Mouse (Mus musculus): ENCODE data around the gene Myo3b.

Myo3b gene

GRCm38 (mm10) chr2:70065729-70066300, 26.9 kb downstream of the Myo3b start:
- in situ Hi-C loops (cut with MboI, MseI), result no loop called here

GRCm38 (mm10) chr2:70066338-70067022, 27.6 kb downstream of the Myo3b start:
- in situ Hi-C loops (cut with MboI, MseI), result no loop called here

DNA sequence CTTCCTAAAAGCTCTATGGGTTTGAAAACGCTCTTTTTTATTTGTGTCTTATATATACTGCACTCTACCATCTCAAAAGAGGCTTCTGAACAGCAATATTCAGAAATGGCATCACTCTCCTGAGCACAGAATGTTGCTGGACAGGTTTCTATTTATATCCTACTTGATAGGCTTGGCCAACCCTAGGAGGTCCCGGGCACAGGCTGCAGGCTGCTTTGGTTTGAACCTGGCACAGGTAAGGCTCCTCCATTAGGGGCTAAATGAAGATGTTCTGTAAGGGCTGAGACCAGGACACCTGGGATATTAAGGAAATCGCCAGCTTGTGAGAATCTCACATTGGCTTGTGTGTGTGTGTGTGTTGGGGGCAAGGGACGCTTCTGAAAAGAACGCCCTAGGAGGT, 30.9 kb downstream of the Myo3b start:
- in situ Hi-C loops (cut with MboI, MseI), result no loop called here

DNA sequence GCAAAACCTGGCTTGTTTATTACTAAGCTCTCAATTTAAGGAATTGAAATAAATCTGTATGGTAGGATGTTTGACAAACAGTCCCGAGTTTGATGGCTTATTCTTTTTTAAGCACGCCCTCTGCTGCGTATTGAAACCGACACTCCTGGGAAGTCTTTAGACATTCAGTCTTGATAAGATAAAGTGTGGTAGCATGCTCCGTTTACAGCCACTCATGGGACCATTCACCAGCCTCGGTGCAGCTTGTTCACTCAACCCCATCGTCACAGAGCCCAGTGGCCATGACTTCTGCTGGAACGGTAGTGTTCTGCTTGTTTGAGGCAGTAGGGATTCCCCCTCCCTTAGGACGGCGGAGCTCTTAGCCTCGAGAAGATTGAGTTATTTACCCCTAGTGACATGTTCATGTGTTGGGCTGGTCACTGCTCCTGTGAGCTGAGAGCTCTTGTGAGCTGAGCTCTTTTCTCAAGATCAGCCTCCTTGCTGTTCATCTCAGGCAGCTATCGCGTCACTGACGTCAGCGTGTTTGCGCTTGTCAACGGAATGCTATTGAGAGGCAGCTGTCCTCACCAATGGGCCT, 44.6 kb downstream of the Myo3b start:
- in situ Hi-C loops (cut with MboI, MseI), result no loop called here

DNA sequence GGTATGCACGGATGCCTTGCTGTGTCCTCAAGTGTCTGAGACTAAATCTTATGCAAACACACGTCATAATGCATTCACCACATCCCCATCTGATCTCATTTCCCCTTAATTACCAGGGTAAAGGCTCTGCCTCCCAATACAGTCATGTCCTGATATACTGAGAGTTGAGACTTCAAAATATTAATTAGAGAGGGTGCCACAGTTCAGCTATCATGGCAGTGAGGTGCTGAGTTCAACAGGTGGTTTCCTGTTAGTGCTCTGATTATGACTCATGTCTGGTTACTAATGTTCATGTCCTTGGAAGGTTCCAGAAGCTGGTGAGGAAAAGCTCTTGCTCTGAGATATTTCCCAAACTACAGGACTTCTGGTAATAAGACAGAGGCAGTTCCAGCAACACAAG, 52.3 kb downstream of the Myo3b start:
- in situ Hi-C loops (cut with MboI, MseI), result no loop called here

GRCm38 (mm10) chr2:70091801-70092522, 53.0 kb downstream of the Myo3b start:
- in situ Hi-C loops (cut with MboI, MseI), result no loop called here

GRCm38 (mm10) chr2:70092665-70093064, 53.7 kb downstream of the Myo3b start:
- in situ Hi-C loops (cut with MboI, MseI), result no loop called here

DNA sequence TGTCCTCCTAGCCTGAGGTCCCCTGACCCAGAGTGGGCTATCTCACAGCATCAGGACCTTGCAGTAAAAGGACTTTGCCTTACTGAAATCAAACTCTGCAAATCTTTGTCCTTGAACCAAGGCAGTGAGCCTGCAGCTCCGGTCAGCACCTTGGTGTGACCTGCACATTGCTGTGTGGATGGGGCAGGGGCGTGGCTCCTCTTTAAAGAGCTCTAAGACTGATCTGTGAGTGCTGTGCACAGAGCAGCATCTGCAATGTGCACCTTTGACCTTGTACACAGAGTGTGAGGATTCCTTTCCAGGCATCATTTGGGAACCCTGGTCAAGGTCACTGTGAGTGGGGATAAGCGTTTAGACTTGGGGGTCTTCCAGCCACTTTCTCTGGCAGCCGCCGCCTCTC, 55.5 kb downstream of the Myo3b start:
- in situ Hi-C loops (cut with MboI, MseI), result no loop called here

- in situ Hi-C loops (cut with MboI, MseI), result no loop called here
These were observed 58.5 kb downstream of the Myo3b start for GRCm38 (mm10) chr2:70097229-70098095.

DNA sequence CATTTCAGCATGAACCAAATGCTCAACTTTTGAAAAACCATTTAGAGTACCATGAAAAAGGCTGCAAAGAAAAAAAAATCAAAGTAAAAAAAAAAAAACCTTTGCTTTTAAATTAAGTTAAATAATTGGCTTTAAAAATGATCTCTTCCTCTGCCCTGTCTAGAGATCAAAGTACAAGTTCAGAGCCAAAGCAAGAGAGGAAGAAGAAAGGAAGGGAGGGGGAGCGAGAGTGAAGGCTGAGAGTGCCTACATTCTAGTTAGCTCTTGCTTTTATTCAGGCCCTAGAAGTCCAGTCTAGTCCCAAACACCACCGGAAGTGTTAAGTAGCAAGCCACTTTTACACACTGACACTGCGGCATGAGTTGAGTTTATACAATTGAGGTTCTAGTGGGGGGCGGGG, 60.5 kb downstream of the Myo3b start:
- in situ Hi-C loops (cut with MboI, MseI), result no loop called here

- in situ Hi-C loops (cut with MboI, MseI), result no loop called here
These were observed 66.5 kb downstream of the Myo3b start for GRCm38 (mm10) chr2:70105286-70106030.

DNA sequence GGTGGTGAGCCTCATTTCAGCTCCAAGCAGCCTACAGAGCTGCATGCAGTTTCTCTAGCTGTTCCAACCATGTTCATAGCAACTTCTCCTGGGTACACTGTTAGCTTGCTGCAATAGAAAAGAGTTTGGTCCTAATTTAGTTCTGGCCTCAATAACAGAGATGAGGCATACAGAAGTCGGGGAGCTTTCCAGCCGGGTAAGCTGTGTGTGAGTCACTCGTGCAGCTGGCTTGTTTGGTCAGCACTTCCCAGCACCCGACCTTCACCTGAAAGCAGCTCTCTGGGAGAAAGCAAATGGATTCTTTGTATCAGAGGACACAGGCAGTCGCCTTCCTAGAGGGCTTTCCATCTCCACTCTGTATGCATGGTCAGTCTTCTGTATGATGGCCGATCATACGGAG, 70.1 kb downstream of the Myo3b start:
- in situ Hi-C loops (cut with MboI, MseI), result no loop called here

GRCm38 (mm10) chr2:70113798-70114782, 75.2 kb downstream of the Myo3b start:
- in situ Hi-C loops (cut with MboI, MseI), result no loop called here

GRCm38 (mm10) chr2:70118376-70119264, 79.7 kb downstream of the Myo3b start:
- in situ Hi-C loops (cut with MboI, MseI), result no loop called here

DNA sequence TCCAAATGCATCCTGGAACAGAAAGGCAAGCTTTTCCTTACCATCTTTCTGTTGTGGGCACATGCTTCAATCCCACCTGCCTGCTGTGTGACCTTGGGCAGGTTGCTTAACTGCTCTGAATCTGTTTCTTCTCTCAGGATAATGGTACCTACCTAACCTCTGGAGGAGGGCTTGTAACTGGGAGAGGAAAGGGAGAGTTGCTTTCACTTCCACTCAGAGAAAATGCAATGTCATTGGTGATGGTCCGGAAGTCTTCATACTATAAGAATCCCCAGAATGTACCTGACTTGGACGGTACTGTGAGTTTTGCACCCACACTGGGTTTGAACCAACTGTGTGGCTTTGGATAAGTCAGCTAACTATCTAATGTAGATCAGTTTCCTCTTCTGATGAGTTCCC, 80.3 kb downstream of the Myo3b start:
- in situ Hi-C loops (cut with MboI, MseI), result no loop called here

DNA sequence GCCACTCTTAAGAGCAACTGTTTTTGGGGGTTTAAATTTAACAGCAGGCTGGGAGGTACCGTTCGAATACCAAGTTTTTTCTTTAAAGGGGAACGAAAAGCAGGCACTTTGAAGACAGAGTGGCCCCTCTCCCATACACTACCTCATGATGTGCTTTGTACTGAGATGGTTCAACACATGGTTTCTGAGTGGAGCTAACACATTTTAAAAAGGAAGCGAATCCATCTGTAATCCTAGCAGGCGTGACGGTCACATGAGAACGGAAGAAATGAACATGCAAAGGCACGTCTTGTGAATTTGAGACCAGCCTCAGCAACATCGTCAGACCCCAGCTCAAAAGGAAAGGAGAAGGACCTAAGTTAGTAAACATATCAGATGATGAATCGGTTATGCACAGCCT, 87.4 kb downstream of the Myo3b start:
- in situ Hi-C loops (cut with MboI, MseI), result no loop called here

DNA sequence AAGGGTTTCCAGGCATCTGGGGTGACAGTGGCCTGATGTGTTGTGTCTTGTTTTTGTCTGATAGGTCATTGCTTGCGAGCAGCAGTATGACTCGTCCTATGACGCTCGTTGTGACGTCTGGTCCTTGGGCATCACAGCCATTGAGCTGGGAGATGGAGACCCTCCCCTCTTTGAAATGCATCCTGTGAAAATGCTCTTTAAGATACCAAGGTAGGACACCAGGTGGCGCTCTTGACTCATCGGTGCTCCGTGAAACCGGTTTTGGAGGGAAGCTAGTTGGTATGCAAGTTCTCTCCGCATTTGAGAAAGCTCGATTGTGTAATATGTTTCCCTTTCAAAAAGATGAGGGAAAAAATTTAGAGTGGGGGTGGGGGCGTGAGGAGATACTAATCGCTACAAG, 87.9 kb downstream of the Myo3b start:
- in situ Hi-C loops (cut with MboI, MseI), result no loop called here

DNA sequence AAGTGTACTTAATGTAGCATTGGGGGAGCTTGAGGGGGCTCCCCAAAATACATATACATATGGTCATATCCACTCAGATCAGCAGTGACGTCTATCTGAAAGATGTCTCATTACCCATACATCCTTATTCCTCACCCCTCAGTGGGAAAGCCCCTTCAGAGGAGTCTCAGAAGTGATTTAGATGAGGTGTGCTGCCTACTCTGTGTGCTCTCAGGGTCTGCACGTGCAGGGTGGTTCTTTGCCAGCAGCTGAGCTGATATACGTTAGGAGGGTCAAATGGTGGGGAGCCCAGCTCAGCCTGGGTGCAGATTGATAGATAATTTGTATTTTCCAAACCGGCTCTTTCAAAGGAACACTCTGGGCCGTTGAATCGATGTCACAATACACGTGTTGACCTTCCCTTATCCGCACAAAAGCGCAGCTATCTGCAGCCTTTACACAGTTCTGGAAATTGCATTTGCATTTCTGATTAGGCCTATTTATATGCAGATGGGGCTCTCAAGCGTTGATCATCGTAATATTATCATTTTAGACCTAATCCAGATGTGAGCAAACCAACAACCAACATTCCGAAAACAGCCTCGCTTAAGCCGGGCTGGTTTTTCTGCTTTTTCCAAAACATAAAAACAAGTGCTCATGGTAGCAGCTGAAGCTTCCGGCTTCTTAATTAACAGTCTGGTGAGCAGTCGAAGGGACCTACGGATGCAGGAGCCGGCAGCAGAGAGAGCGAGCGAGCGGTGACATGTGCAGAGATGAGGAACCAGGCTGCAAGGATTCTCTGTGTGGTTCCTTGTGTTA, 88.6 kb downstream of the Myo3b start:
- in situ Hi-C loops (cut with MboI, MseI), result no loop called here
